Mouse (Mus musculus) heart, embryonic 12.5 days (tissue): ENCODE data around the gene Dusp1. TPM values are rescaled to one million over a fixed set of nuclear protein-coding genes. Genes with fewer than 3 reads are reported as not detected.
A peak's percentile ranks its signal among the peaks of the same experiment; 100 is the strongest.

Experiments used
- ATAC-seq: fragments of 200-750 bp; cut with Nextera tagmentation; 2 replicates; pipeline ENCODE4 v1.8.0; 2017; ENCODE audit warnings: moderate TSS enrichment, moderate library complexity; ENCODE audit not compliant: insufficient number of reproducible peaks, low FRiP score
- H3K27ac ChIP-seq: fragments of 300-500 bp; sonication (generic); 2 replicates; pipeline ENCODE4 v1.5.1; 2016; ENCODE audit warnings: mild to moderate bottlenecking, moderate library complexity; ENCODE audit not compliant: poor library complexity, severe bottlenecking
- H3K27me3 ChIP-seq: fragments of 300-500 bp; sonication (generic); replicated peaks from 2 replicates; pipeline ENCODE4 v1.6.1; 2016; ENCODE audit warnings: mild to moderate bottlenecking, moderate library complexity
- H3K36me3 ChIP-seq: fragments of 300-500 bp; sonication (generic); 2 replicates; pipeline ENCODE4 v1.6.1; 2016; ENCODE audit warnings: mild to moderate bottlenecking, moderate library complexity
- H3K4me1 ChIP-seq: fragments of 300-500 bp; sonication (generic); replicated peaks from 2 replicates; pipeline ENCODE4 v1.6.1; 2016; ENCODE audit warnings: mild to moderate bottlenecking
- H3K4me2 ChIP-seq: fragments of 300-500 bp; sonication (generic); 2 replicates; pipeline ENCODE4 v1.6.1; 2016; ENCODE audit warnings: mild to moderate bottlenecking, moderate library complexity
- H3K4me3 ChIP-seq: fragments of 300-500 bp; sonication (generic); 2 replicates; pipeline ENCODE4 v1.5.1; 2016; ENCODE audit warnings: mild to moderate bottlenecking
- H3K9ac ChIP-seq: fragments of 300-500 bp; sonication (generic); 2 replicates; pipeline ENCODE4 v1.6.1; 2016; ENCODE audit warnings: mild to moderate bottlenecking, moderate library complexity
- H3K9me3 ChIP-seq: fragments of 300-500 bp; sonication (generic); replicated peaks from 2 replicates; pipeline ENCODE4 v1.6.1; 2016; ENCODE audit warnings: mild to moderate bottlenecking, moderate library complexity
- WGBS: fragments of 180-500 bp; shearing (Covaris S2); methylation state at CpG from one replicate; pipeline ENCODE4 v1.1.7; 2016; 5-methylcytosine and 5-hydroxymethylcytosine counted together
- polyA plus RNA-seq: library from polyadenylated mRNA; unstranded; fragments of >200 nt; fragmentation: Nextera tagmentation; extraction: Ambion mirVana; gene quantifications from 2 replicates; pipeline ENCODE4 v1.2.1, GENCODE M21; 2016

The Dusp1 gene
- polyA plus RNA-seq, 1 experiment from 2014 or later: 36.2 TPM

GRCm38 (mm10) chr17:26537722-26538471 is 24.0 kb downstream of the Dusp1 start:
- WGBS: 35% methylated on average over 6 of the region's 6 CpGs
- no peaks in the 10 kb centered on the region for H3K36me3 ChIP-seq
- no peaks in the 10 kb centered on the region for H3K27me3 ChIP-seq
- H3K9me3 ChIP-seq: no peaks in the 10 kb centered on the region
- no peak overlapping the region for H3K27ac ChIP-seq
- no peak overlapping the region for H3K4me3 ChIP-seq
- H3K9ac ChIP-seq: no peak overlapping the region
- peak; percentile 78 for ATAC-seq
- peak overlapping the region; percentile 13; the same call in 1 of the 2 replicates for H3K4me2 ChIP-seq
- H3K4me1 ChIP-seq: peaks cover 29% of the 10 kb centered on the region

- peaks cover 47% of the 10 kb centered on the region for H3K4me1 ChIP-seq
- no peak overlapping the region for H3K4me3 ChIP-seq
- no peak overlapping the region for H3K9ac ChIP-seq
- H3K36me3 ChIP-seq: no peaks in the 10 kb centered on the region
- no peak overlapping the region for H3K27ac ChIP-seq
- WGBS: 52% methylated on average over 7 of the region's 7 CpGs
- H3K9me3 ChIP-seq: no peaks in the 10 kb centered on the region
- no peak overlapping the region for H3K4me2 ChIP-seq
- ATAC-seq: peak; percentile 27; the same call in 1 of the 2 replicates
- H3K27me3 ChIP-seq: no peaks in the 10 kb centered on the region
These were observed 26.4 kb downstream of the Dusp1 start for GRCm38 (mm10) chr17:26535251-26536136.

GRCm38 (mm10) chr17:26534695-26535094 is 27.2 kb downstream of the Dusp1 start:
- H3K4me3 ChIP-seq: no peak overlapping the region
- H3K27me3 ChIP-seq: no peaks in the 10 kb centered on the region
- H3K27ac ChIP-seq: no peak overlapping the region
- H3K4me1 ChIP-seq: peaks cover 55% of the 10 kb centered on the region
- H3K9ac ChIP-seq: no peak overlapping the region
- WGBS: 76% methylated on average over 5 of the region's 5 CpGs
- H3K36me3 ChIP-seq: no peaks in the 10 kb centered on the region
- H3K9me3 ChIP-seq: no peaks in the 10 kb centered on the region
- ATAC-seq: no peak
- no peak overlapping the region for H3K4me2 ChIP-seq

DNA sequence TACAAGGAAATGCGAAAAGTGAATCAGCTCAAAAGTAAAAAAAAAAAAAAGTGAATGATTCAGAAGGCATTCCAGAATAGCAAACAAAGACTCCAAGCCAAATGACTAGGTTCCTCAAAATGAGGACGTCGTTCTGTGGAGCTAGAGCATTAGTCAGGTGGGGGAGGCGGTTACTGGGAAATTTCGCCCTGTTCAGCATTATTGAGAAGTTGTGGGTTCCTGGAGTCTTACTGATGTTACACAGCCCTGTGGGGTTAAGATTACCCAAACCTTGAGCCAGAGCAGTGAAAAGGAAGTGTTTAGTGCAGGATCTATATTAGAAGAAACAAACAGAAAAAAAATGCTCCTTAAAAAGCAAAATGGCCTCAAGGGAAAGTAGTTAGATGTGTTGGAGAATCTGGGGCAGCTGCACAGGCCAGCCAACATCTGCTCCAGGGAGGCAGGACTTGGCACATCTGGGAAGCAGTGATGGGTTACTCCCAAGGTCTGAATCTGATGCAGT is 28.0 kb downstream of the Dusp1 start:
- Histone ChIP-seq H3K4me1 (peaks cover 62% of the 10 kb centered on the region), H3K27me3 (no peaks in the 10 kb centered on the region), H3K9ac (no peak overlapping the region), H3K4me3 (no peak overlapping the region), H3K4me2 (no peak overlapping the region), H3K27ac (no peak overlapping the region), H3K36me3 (no peaks in the 10 kb centered on the region), H3K9me3 (no peaks in the 10 kb centered on the region)
- ATAC-seq: no peak
- WGBS: 72% methylated on average over 5 of the region's 5 CpGs

GRCm38 (mm10) chr17:26532476-26533045 is 29.4 kb downstream of the Dusp1 start:
- Histone ChIP-seq H3K27ac (no peak overlapping the region), H3K4me3 (no peak overlapping the region), H3K9ac (no peak overlapping the region), H3K27me3 (no peaks in the 10 kb centered on the region), H3K4me1 (peaks cover 58% of the 10 kb centered on the region), H3K36me3 (no peaks in the 10 kb centered on the region), H3K4me2 (no peak overlapping the region), H3K9me3 (no peaks in the 10 kb centered on the region)
- WGBS: 65% methylated on average over 4 of the region's 4 CpGs
- ATAC-seq: no peak

DNA sequence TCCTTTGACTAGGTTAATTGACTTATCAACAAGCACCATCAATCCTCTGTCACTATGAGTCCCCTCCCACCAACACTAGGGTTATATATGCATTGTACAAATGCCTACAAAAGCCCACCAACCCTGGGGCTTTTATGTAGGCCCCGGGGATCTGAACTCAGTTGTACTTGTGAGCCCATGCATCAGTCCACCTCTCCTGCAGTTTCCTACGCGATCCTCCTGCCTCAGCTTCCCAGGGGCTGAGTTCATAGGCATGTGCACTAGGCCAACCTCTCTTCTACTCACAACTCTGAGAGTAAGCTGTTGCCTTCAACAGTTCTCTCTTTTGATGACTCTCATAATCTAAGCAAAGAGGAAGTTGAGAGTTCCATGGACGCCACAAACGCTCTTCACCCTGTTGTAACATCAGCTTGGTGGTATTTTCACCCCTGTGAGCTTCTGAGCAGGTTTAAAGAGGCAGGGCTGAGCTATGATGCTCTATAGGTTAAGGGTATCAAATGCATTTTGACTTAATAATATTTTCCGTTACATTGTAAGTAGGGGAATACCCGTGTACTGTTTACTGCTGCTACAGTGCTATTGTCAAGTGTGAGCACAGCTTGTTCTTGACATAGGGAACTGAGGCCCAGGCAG is 30.4 kb downstream of the Dusp1 start:
- H3K36me3 ChIP-seq: no peaks in the 10 kb centered on the region
- H3K4me2 ChIP-seq: no peak overlapping the region
- H3K4me1 ChIP-seq: peaks cover 58% of the 10 kb centered on the region
- no peak overlapping the region for H3K4me3 ChIP-seq
- H3K9ac ChIP-seq: no peak overlapping the region
- H3K9me3 ChIP-seq: no peaks in the 10 kb centered on the region
- H3K27me3 ChIP-seq: no peaks in the 10 kb centered on the region
- H3K27ac ChIP-seq: peak overlapping the region; percentile 89
- 86% methylated on average over 7 of the region's 7 CpGs for WGBS
- ATAC-seq: no peak

DNA sequence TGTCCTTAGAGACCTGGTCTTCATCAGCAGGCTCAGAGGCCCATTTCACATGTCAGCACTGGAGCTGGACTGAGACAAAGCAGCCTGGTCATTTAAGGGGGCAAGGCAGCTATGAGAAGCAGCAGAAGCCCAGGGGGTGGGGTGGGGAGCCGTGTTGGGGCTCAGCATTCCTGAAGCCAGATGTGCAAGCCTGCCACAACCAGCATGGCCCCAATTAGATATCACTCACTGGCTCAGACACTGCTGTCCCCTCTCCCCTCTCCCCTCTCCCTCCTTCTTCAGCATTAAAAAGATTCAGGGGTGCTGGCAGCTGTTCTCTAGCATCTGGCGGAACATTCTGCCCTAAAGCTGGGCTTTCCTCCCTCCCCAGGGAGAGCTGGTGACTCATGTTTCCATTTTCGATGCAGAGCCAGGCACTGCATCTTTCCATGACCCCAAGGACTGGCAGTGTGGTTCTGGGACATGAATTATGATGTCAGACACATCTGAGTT is 31.3 kb downstream of the Dusp1 start:
- H3K4me3 ChIP-seq: no peak overlapping the region
- WGBS: 14% methylated on average over 3 of the region's 3 CpGs
- H3K27ac ChIP-seq: peak overlapping the region; percentile 89
- H3K9me3 ChIP-seq: no peaks in the 10 kb centered on the region
- H3K4me1 ChIP-seq: peaks cover 49% of the 10 kb centered on the region
- no peaks in the 10 kb centered on the region for H3K36me3 ChIP-seq
- peak; percentile 46; the same call in 1 of the 2 replicates for ATAC-seq
- no peaks in the 10 kb centered on the region for H3K27me3 ChIP-seq
- peak overlapping the region; percentile 34; the same call in 1 of the 2 replicates for H3K4me2 ChIP-seq
- peak overlapping the region; percentile 35; the same call in 1 of the 2 replicates for H3K9ac ChIP-seq

- Histone ChIP-seq H3K4me3 (no peak overlapping the region), H3K9ac (no peak overlapping the region), H3K9me3 (no peaks in the 10 kb centered on the region), H3K4me1 (peaks cover 42% of the 10 kb centered on the region), H3K27me3 (no peaks in the 10 kb centered on the region), H3K36me3 (no peaks in the 10 kb centered on the region), H3K4me2 (no peak overlapping the region), H3K27ac (peak overlapping the region; percentile 89)
- ATAC-seq: no peak
- 73% methylated on average over 5 of the region's 5 CpGs for WGBS
These were observed 32.1 kb downstream of the Dusp1 start for GRCm38 (mm10) chr17:26529791-26530241.

DNA sequence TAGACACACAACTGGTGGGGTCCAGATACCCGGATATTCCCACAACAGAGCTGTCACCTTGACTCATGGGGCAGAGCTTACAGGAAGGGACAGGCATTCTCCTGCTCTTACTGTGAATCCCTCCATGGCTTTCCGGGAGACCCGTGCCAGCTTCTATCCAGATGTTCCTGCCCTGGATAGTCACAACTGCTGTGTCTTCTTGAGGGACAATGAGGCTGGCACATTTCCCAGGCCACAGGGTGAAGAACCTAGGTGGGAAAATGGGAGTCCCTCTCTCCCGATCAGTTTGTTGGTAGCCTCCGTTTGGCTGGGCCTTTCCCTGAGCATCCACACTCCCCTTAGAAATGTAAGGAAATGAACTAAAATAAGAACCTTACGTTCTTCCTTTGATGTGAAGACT is 33.2 kb downstream of the Dusp1 start:
- Histone ChIP-seq H3K27ac (no peak overlapping the region), H3K4me3 (no peak overlapping the region), H3K4me2 (no peak overlapping the region), H3K9me3 (no peaks in the 10 kb centered on the region), H3K4me1 (peaks cover 37% of the 10 kb centered on the region), H3K36me3 (no peaks in the 10 kb centered on the region), H3K9ac (no peak overlapping the region), H3K27me3 (no peaks in the 10 kb centered on the region)
- WGBS: 78% methylated on average over 6 of the region's 6 CpGs
- ATAC-seq: no peak

DNA sequence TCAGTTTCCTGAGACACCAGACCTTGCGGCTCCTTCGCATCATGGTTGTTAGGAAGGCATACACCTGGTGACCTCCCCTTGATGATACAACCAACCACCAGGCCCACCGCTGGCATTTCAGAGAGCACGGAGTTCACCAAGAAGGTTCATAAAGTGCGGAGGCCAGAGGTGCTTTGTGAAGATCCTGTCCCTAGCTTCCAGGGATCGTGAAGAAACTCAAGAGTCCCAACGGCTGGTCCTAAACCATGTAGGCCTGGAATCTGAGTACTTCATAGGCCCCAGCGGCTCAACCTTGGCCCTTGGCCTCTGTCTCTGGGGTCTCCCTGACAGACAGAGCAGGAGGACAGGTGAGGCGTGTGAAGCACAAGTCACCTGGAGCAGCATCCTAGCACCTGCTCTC is 34.6 kb downstream of the Dusp1 start:
- no peak overlapping the region for H3K4me2 ChIP-seq
- no peak overlapping the region for H3K27ac ChIP-seq
- H3K36me3 ChIP-seq: no peaks in the 10 kb centered on the region
- no peak for ATAC-seq
- H3K4me3 ChIP-seq: no peak overlapping the region
- H3K9me3 ChIP-seq: no peaks in the 10 kb centered on the region
- H3K27me3 ChIP-seq: no peaks in the 10 kb centered on the region
- no peak overlapping the region for H3K9ac ChIP-seq
- 95% methylated on average over 9 of the region's 9 CpGs for WGBS
- H3K4me1 ChIP-seq: peaks cover 29% of the 10 kb centered on the region
